In the genomic region with DNA sequence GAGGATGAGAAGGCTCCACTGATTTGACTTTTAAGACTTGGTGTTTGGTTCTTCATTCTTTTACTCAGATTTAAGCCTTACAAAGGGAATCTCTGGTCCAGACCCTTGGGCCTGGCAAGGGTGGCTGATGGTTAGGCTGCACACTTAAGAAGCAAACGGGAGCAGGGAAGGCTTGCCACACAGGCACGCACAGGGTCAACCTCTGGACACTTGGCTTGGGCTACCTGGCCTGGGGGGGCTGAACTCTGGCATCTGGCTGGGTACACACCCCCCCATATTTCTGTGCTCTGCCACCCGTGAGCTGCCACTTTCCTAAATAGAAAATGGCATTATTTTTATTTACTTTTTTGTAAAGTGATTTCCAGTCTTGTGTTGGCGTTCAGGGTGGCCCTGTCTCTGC, we compare ENCODE assay signal across 14 mouse cellular contexts.
"Had no signal": no experiment of that assay in that cellular context is flagged by ENCODE, and none has a peak within 500 bp of the region (broad histone marks: within the 10 kb centered on the region; RNA-seq: fewer than 3 reads in every experiment).

No protein-coding gene starts in this region.

- H3K9me3 ChIP-seq: liver, embryonic 13.5 days; midbrain, embryonic 12.5 days had no signal

- H3K27ac ChIP-seq: left cerebral cortex, adult 2 months; liver, embryonic 13.5 days; midbrain, embryonic 12.5 days; stomach, postnatal 0 days had no signal

- DNase-seq: layer of hippocampus, postnatal 36 days; liver, embryonic 13.5 days; lung, adult 2 months; lung, postnatal 14 days; lung, postnatal 4 days; right cerebral cortex, postnatal 14 days; right cerebral cortex, postnatal 4 days; thymus, adult 2 months; thymus, postnatal 14 days; thymus, postnatal 4 days had no signal

- H3K4me3 ChIP-seq: left cerebral cortex, adult 2 months; liver, embryonic 13.5 days; midbrain, embryonic 12.5 days had no signal

- H3K4me2 ChIP-seq: liver, embryonic 13.5 days; midbrain, embryonic 12.5 days had no signal

- ATAC-seq: midbrain, embryonic 16.5 days had no signal

- H3K27me3 ChIP-seq: liver, embryonic 13.5 days; midbrain, embryonic 12.5 days had no signal

- H3K9ac ChIP-seq: liver, embryonic 13.5 days; midbrain, embryonic 12.5 days had no signal

- H3K4me1 ChIP-seq: liver, embryonic 13.5 days; midbrain, embryonic 12.5 days had no signal
